Mouse (Mus musculus) heart, adult 18-20 months (tissue): ENCODE results near the gene Scube2. TPM values are rescaled to one million over a fixed set of nuclear protein-coding genes. Genes with fewer than 3 reads are reported as not detected.

ENCODE experiments used
- DNase-seq, 2 experiments: peaks; one replicate each; pipeline ENCODE4 v3.0.0; 2021 to 2022; ENCODE audit warnings: mixed read lengths in 1 of 2
- total RNA-seq, 2 experiments: library from RNA; stranded (reverse); gene quantifications; 2 replicates each; pipeline ENCODE4 v1.2.3; 2021

The Scube2 gene
- total RNA-seq, 2 experiments from 2014 or later: 24.1 to 32.0 TPM

DNA sequence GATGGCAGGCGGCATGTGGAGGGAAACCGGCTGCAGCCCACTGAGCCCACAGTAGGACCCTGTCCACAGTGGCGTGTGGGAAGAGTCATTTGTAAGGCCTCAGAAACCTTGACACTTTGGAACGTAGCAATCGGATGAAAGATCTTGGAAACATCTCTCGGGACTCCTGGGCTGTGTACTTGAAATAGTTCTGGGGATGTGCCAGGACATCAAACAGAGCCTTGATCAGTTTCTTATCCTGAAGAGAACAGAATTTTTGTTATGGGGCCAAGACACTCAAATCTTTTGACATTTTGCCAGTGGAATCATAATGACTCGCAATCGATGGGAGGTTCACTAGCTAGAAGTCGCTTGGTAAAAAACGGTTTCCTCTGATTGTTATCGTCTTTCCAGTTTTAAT, 66.3 kb downstream of the Scube2 start:
- peak in 1 of 2 experiments; percentile 37 for DNase-seq

DNA sequence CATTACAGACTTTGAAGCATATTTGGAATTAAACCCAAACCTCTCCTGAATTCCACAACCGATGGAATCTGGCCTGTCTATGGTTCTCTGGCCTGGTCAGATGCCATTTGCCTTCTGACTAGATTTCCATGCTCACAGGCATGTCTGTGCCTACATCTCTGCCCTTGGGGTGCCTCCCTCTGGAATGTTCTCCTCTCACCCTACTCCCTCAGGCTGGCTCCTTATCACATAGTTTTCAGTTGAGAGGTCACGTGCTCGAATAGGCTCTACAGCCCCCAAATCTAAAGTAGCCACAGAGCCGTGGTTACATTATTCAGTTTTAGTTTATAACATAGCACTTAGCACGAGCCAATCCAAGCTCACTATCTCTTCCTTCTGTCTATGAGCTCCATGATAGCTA, 69.9 kb downstream of the Scube2 start:
- no peak for DNase-seq

DNA sequence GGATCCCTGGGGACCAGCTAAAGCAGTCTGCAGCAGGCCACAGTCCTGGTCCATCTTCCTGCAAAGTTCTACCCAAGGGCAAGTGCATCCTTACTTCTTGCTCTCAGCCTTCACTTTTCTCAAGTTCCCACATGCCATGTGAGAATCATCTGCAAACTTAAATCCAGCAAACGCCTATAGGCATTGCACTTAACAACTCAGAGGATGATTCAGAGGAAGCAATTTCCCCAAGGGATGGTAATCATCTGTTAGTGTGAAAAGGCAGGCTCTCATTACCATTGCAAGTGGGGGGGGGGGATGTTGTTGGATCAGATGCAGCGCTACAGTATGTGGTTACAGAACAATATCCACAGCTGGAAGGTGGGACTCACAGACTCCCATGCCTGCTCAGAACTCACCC, 70.9 kb downstream of the Scube2 start:
- DNase-seq: no peak

DNA sequence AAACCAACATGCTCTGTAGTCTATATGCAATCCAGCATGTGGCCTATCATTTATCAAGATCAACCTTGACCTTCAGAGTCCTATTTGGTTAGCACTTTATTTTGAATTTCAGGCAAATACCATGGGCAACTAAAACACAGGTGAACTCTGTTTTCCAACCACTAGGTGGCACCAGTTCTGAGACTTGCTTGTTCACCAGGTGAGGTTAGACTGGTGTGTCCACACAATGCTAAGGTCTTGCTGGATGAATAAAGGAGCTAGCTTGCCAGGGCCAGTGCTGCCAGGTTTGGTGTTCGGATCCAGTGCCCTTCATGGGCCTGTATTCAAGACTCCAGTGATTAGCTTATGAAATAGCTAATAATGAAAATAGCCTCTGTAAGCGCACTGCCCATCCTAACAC, 72.7 kb downstream of the Scube2 start:
- DNase-seq: peak; percentile 43 to 78

DNA sequence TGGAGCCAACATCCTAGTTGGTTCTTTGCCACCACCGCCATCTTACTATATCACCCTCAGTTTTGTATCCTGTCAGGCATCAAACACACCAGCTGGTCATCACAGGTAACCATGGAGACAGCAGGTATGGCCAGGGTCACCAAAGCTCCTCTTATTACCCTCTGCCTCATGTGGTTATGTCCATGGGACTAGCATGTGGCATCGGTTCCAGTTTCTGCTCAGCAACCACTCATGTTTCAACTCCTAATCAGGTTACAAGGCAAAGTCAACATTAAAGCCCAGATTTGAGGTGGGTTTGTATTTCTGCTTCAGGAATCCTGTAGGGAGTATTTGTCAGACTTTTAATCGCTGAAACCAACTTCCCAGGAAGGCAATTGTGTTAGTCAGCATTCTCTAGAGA, 74.7 kb downstream of the Scube2 start:
- no peak for DNase-seq

DNA sequence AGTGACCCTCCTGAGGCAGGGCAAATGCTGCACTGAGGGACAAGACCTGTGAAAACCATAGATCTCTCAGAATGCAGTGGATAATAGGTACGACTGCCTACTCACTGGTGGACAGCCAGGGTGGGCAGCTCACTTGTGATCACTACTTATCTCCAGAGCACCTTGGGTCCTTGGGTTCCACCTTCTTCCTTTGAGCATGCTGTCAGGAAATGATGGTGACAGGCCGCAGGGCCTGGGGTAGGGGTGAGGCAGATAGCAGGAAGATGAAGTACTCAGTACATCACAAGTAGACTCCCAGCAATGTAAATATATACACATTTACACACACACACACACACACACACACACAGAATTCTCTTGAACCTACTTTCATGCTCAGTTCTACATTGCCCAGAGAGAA, 77.6 kb downstream of the Scube2 start:
- no peak for DNase-seq

DNA sequence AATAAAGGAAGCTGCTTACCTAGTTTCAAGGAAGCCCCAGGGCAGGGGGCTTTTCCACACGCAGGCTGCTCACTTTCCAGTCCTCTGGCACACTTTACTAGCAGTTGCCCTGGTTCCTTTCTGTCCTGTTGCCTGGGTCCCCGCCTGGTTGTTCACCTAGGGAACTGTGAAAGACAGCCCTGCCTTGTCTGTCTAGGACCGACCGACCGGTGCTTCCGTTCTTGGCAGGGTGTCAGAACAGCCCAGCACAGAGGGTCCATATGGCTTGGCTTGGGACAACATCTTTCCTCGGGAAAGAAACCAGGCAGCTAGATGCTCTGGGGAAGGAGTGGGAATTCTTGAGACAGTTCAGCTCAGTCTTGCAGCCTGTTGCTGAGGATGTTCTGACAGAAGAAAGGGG, 82.2 kb downstream of the Scube2 start:
- no peak for DNase-seq

DNA sequence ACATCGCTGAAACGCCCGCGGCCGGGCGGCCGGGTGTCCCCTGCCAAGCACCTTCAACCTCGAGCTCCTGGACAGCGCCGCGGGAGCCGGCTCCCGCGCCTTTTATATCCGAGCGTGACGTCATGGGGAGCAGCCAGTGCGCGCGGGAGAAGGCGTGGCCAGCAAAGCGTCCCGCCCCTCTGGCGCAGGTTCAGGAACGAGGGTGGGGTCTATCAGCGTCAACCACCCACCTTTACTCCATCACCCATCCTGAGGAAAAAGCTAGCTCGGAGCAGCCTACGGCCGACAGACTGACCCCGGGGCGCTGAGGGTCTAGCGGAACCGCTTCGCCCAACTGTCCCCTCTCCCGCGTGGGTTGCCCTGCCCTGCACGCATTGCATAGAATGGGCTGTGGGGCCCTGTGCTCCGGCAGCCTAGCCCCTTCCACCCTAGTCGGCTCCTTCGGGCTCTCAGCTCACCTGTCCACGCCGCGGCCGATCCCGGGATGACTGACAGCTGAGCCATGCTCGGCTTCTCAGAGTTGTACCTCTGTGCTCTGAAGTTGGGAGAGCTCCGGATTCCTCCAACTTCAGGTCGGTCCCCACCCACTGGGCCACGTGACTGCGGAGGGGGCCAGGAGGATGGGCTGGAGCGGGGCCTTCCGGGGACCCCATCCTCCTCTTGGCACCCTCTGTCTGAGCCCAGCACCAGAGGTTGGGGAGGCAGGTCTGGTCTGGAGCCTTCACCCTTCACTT, 83.8 kb downstream of the Scube2 start, which contains the start of gene Nrip3:
TSS of gene Nrip3 (minus strand) at position 556 of the 734 bp plus-strand sequence.
- peak; percentile 53 to 68 for DNase-seq

DNA sequence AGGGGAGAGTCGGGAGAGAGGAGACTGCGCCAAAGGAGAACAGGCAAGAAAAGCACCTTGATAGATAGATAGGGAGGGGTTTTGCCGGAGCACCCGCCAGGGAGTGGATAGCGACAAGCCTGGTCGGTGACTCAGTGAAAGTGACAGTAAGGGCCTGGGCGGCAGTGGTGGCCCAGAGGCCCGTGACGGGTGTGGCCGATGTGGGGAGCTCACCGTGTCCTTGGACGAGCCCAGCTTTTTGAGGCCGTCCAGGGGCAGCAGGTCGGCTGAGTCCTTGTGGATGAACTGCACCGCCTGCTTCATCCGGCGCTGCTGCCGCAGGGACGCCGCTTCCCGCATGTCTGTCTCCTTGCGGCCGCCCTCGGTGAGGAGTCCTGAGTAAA, 84.4 kb downstream of the Scube2 start:
- no peak for DNase-seq

DNA sequence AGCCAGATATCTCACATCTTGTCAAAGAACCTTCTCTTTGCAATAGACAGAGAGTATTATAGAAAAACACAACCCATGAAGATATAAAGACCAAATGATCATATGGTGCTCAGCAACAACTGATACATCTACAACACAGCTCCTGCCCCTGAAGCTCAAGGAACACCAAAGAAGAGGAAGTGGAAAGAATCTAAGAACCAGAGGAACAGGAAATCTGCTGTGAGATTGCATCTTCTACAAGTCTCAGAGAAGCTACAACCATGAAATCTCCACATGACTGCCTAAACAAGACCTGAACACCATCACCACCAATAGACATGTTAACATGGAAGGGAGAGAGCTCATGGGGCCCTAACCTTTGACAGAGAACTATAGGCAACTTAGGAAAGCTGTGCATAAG, 93.2 kb downstream of the Scube2 start:
- no peak for DNase-seq

DNA sequence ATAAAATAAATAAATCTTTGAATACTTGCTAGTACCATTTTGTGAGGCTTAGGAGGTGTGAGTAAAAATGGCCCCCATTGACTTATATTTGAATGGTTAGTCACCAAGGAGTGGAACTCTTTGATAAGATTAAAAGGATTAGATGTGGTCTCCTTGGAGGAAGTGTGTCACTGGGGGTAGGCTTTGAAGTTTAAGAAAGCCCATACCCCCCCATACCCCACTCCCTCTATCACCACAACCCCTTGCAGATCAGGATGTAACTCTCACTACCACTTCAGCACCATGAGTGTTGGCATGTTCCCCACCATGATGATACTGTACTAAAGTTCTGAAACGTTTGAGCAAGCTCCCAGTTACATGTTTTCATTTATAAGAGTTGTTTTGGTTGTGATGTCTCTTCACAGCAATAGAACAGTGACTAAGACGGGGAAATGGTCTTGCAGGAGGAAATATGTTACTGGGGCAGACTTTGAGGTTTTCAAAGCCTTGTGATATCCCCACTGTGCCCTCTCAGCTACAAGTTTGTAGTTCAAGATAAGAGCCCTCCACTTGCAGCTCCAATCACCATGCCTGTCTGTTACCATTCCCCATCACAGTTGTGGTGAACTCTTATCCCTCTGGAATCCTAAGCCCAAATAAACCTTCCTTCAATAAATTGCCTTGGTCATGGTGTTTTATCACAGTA, 96.6 kb downstream of the Scube2 start:
- DNase-seq: no peak

DNA sequence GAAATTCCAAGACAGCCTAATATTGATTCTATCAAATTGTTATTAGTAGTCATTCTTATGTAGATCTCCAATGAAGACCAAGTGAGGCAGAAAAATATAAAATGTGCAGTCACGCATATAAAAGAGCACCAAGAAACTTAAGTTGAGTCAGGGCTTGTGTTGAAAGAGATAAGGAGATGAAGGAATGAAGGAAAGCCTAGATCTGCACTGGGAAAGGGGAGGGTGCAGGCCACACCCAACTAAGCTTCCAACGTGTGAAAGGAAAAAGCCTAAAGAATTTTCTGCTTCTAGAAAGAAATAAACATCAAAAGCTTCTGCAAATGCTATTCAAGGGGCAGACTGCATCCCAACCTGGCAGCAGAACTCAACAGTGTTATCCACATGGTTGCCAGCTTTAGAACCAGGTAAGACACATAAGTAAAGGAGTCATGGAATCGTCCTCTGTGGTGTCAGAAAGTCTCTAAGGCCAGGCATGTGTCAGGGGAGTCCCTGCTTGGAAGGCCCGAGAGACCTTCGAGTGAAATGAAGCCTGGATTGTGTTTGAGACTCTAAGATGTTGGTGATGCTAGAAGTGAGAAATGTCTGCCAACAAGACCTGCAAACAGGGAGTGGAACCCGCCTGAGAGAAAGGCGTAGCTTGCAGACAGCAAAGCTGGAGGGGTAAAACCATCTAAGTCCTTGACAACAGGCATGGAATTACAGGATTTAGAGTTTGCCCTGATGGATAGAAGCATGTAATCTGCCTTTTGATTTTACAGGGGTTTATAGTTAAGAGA, 97.7 kb downstream of the Scube2 start:
- no peak for DNase-seq

DNA sequence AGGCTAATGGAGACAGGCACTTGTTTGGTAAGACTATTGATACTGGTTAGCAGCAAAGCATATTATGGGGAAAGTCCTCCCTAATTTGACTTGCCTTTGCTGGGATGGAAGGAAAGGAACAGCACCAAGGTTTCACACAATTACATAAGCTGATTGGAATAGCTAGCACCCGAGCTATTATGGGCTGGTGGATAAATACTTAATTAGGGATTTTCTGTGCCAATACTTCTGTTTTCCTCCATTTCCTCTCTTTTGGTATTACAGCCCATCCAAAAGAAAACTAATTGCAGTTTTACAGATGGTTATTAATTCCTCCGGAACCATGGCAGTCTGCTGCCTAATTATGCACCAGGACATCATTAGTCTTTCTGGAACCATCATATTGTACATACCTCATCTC, 101.5 kb downstream of the Scube2 start:
- DNase-seq: no peak

DNA sequence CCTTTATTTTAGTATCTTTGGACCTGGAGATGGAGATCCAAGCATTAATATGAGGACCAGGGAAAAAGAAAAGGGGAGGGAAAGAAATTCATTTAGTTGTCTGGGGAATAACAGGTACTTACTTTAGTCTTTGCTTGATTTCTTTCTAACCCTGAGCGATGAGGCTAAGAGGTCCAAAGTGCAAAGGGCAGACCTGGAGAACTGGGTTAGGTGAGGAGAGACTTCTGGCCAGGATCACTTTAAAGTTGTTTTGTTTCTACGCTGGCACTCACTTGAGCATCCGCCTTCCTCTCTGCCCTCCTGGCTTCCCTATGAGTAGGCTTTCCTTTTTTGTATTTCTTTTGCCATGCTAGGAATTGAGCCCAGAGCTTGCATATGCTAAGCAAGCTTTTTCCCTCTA, 109.2 kb downstream of the Scube2 start:
- no peak for DNase-seq

DNA sequence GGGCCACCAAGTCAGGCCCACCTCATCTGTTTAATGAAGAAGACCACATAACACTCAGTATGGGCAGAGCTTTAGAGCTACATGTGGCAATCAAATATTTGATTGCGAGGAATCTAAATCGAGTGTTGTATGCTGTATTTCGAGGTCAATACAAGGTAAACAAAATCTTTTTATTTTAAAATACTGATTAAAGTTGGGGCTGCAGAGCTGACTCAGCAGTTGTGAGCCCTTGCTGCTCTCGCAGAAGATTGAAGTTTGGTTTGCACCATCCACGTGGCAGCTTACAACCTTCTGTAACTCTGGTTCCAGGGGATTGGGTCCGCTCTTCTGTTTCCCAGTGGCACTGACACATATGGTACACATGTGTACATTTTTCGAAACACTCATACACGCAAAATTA, 111.4 kb downstream of the Scube2 start:
- DNase-seq: no peak

DNA sequence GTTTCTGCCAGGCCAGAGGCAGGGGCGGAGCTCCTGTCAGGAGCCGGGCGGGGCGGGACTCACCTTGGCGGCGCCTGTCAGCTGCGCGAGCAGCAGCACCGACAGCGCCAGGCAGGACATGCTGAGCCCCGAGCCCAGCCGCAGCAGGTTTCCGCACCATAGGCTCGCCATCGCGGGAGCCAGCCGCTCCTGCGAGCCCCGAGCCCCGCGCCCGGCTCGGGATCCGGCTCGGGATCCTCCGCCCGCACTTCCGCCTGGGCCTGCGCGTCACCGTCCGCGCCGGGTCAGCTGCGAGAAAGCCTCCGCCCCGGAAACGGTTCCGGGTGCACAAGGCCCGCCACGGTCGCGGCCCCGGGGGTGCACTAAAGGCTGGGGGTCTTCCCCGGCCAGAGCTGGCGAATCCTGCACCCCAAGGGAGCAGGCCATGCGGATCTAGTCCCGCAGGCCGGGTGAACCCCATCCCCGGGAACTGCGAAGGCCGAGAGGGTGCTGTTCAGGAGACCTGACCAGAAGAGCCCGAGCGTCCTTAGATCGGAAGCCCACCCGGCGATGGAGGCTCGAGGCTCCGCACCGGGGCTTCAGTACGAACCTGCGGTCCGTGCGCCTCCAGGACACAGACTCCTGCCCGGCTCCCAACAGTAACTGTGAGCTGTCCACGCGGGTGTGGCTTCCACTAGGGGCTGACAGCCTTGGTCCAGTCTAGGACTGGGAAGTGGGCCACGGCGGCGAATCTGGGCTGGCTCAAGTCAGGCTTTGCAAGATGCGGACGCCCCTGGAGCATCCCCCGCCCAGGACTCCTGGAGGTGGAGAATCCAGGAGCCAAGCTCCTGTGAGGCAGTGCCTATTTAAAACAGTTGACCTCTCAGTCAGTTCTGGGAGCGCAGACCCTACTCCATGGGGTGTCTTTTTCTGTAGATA, 113.2 kb downstream of the Scube2 start, which contains the start of gene Tmem9b:
TSS of gene Tmem9b (minus strand) at position 868 of the 918 bp plus-strand sequence.
- DNase-seq: peak; percentile 88 to 89

DNA sequence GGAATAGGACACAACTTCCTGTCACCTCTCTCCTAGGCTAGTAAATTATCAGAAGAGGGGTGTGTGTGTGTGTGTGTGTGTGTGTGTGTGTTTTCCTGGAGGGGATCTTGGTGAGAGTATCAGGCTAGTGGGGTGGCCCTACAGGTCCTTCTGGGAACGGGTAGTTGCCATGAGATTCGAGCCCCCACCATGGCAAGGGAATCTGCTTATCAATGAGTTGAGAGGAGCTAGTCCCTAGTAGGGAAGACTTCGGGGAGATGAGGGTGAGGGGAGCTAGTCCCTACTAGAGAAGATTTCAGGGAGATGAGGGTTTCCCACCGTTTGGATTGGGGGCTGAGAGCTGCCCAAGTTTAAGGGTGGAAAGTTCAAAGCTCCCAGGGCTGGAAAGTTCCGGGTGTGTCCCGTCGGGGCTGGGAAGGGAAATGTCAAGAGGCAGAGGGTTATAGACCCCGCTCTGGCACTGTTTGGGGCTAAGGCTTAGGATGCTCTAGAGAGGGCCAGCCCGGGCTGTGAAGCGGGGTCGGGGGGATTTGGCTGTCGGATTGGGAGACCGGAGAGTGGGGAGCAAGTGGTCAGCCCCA, 114.0 kb downstream of the Scube2 start:
- DNase-seq: no peak
